Mouse (Mus musculus) liver, adult 2 months (tissue): ENCODE data around the gene Ppp1r14b. TPM values are rescaled to one million over a fixed set of nuclear protein-coding genes. Genes with fewer than 3 reads are reported as not detected.

Experiments used
- DNase-seq: peaks from one replicate; pipeline ENCODE4 v3.0.0-alpha.2; 2011; ENCODE audit warnings: low read depth, low spot score; ENCODE audit errors: extremely low read depth
- H3K27ac ChIP-seq: fragments of 200-500 bp; replicated peaks from 2 replicates; pipeline ENCODE4 v1.5.1; 2012; ENCODE audit warnings: low read depth, mild to moderate bottlenecking, control low read depth, inconsistent platforms, low read length; ENCODE audit not compliant: insufficient read depth
- H3K27me3 ChIP-seq: fragments of 200-500 bp; 2 replicates; pipeline ENCODE4 v1.6.1; 2012; ENCODE audit warnings: mild to moderate bottlenecking, moderate library complexity, low read length, inconsistent platforms; ENCODE audit not compliant: control insufficient read depth, insufficient read depth
- H3K36me3 ChIP-seq: fragments of 200-500 bp; 2 replicates; pipeline ENCODE4 v1.6.1; 2012; ENCODE audit warnings: low read length, inconsistent platforms; ENCODE audit not compliant: control insufficient read depth, insufficient read depth
- H3K4me1 ChIP-seq: fragments of 200-500 bp; 2 replicates; pipeline ENCODE4 v1.6.1; 2011; ENCODE audit warnings: low read length; ENCODE audit not compliant: control insufficient read depth, insufficient read depth
- H3K4me3 ChIP-seq: fragments of 200-500 bp; 2 replicates; pipeline ENCODE4 v1.5.1; 2011; ENCODE audit warnings: low read depth, mild to moderate bottlenecking, control low read depth, low read length, moderate library complexity; ENCODE audit not compliant: insufficient read depth
- H3K79me2 ChIP-seq: fragments of 200-500 bp; 2 replicates; pipeline ENCODE4 v1.6.1; 2012; ENCODE audit warnings: inconsistent platforms, mild to moderate bottlenecking, low read length, moderate library complexity; ENCODE audit not compliant: control insufficient read depth, insufficient read depth
- H3K9ac ChIP-seq: fragments of 200-500 bp; 2 replicates; pipeline ENCODE4 v1.6.1; 2012; ENCODE audit warnings: low read depth, mild to moderate bottlenecking, control low read depth, inconsistent platforms, low read length
- CTCF ChIP-seq: fragments of 200-500 bp; IDR thresholded peaks from 2 replicates; pipeline ENCODE4 v1.5.1; 2011; ENCODE audit warnings: low read depth, low read length, control low read depth
- POLR2A ChIP-seq: fragments of 200-500 bp; IDR thresholded peaks from 2 replicates; pipeline ENCODE4 v1.6.1; 2011; ENCODE audit warnings: low read length, control low read depth; ENCODE audit not compliant: insufficient read depth; ENCODE audit errors: extremely low read depth
- WGBS: fragments of 180-500 bp; shearing (Covaris S2); methylation state at CpG from one replicate; pipeline ENCODE4 v1.1.7; 2018; 5-methylcytosine and 5-hydroxymethylcytosine counted together
- polyA plus RNA-seq: library from polyadenylated mRNA; depleted of rRNA; stranded (reverse); fragments of >200 nt; gene quantifications from 2 replicates; pipeline ENCODE4 v1.2.3, GENCODE M21; 2012; rRNA removed
- total RNA-seq: library from RNA; depleted of rRNA; stranded (reverse); fragments of >200 nt; gene quantifications from 2 replicates; pipeline ENCODE4 v1.2.3, GENCODE M21; 2014; rRNA removed

Ppp1r14b gene
- total RNA-seq (14.0 and 24.0 TPM in 2 replicates), polyA plus RNA-seq (34.5 and 38.2 TPM in 2 replicates)

DNA sequence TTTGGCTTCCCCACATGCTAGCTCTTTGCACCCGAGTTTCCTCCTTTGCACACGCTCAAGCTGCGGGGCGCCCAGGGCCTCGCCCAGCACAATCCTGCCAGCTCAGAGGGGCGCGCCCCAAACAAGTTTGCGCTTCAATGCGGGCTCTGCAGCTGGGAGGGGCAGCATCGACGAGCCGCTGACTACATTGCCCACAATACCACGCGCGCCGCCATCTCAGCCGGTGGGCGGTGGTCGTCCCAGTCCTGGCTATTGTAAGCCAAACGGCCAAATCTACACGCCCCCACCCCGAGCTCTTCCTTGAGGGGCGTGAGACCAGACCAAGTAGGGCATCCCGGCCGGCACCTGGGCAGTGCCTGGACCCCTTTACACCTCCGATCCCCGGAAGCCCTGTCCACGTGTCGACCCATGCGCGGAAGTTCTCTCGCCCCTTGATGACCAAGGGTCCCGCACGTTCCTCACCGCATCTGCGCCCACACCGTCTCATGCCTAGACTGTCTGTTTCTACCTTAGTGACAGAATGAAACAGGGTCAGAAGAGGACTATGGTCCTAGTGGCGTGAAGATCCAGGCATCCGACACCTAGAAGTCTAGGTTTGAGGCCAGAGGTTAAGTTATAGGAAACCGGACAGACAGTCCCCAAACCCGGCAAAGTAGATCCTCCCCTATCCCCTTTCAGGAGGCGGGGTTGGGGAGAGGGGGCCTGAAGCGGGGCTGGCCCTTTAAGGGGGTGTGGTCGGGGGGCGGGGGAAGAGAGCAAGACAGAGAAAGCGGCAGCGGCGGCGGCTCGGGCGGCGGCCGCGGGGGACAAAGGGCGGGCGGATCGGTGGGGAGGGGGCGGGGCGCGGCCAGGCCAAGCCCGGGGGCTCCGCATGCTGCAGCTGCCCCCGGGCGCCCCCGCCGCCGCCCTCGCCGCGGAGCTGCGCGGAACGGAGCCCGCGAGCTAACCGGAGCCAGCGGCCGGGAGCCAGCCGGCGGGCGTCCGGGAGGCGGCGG is at the start of gene Ppp1r14b:
TSS of gene Ppp1r14b (plus strand) at position 758 of the 995 bp plus-strand sequence.
- H3K4me3 ChIP-seq = peak within 1 kb of the TSS; percentile 76
- TF ChIP-seq CTCF (no peak), POLR2A (no peak)
- DNase-seq = peak; percentile 58
- peaks cover 3% of the 10 kb centered on the region; the same call in 1 of the 2 replicates for H3K36me3 ChIP-seq
- no peaks in the 10 kb centered on the region for H3K27me3 ChIP-seq
- WGBS = 2% methylated on average over 75 of the region's 84 CpGs
- H3K4me1 ChIP-seq = peaks cover 23% of the 10 kb centered on the region
- peaks cover 8% of the 10 kb centered on the region; the same call in 1 of the 2 replicates for H3K79me2 ChIP-seq
- H3K9ac ChIP-seq = peak within 1 kb of the TSS; percentile 73
- H3K27ac ChIP-seq = peak within 1 kb of the TSS; percentile 68

DNA sequence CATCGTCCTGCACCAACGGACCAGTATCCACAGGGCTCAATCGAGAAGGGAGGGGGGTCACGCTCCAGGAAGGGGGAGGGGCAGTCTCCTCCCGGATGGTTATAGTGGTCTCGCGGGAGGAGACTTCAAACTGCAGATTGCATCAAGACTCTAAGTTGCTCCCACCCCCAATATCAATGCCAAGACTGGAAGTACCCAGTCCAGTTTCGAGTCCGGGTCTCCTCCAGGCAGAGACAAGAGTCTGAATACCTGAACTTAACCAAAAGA is 49.5 kb upstream of the Ppp1r14b start, which contains the start of gene Catsperz:
TSS of gene Catsperz (minus strand) at position 74 of the 267 bp plus-strand sequence.
- 9% methylated on average over 9 of the region's 9 CpGs for WGBS
- Histone ChIP-seq H3K27me3 (no peaks in the 10 kb centered on the region), H3K79me2 (no peaks in the 10 kb centered on the region; the same call in 1 of the 2 replicates), H3K27ac (no peak within 1 kb of the TSS), H3K4me3 (no peak within 1 kb of the TSS), H3K4me1 (peaks cover 14% of the 10 kb centered on the region; the same call in 1 of the 2 replicates), H3K9ac (no peak within 1 kb of the TSS; the same call in 1 of the 2 replicates), H3K36me3 (no peaks in the 10 kb centered on the region)
- no peak for DNase-seq
- TF ChIP-seq POLR2A = no peak
- no peak for TF ChIP-seq CTCF

- no peak overlapping the region for H3K4me3 ChIP-seq
- no peaks in the 10 kb centered on the region for H3K27me3 ChIP-seq
Observed at GRCm38 (mm10) chr19:6925611-6926329, 49.0 kb upstream of the Ppp1r14b start.

DNA sequence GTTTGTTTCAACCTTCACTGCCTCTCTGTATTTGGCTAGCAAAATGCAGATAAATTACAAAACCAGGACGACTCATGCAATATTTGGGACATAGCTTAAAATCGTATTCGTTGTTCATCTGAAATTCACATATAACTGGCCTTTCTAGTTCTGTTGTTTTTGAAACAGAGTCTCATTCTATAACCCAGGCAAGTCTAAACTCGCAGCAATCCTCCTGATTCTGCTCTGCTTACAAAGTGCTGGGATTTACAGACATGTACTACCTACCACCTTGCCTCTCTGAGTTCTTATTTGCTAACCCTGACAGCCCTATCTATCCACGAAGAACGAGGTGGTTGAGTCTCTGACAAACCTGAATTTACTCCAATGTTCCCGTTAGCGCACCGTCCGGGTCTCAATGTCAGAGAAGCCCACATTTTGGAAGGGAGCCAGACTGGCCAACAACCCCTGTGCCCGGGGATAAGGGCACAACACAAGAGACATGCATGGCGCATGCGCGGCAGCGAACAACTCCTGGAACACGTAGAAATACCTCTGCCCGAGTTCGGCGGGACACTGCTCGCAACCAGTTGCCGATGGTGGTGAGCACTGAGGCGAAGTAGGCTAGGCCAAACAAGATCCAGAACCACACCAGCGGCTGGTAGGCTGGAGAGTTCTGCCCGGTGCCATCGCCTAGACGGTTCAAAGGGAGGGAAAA is 48.1 kb upstream of the Ppp1r14b start:
- no peak overlapping the region for H3K4me3 ChIP-seq
- no peak overlapping the region for H3K27ac ChIP-seq
- 37% methylated on average over 26 of the region's 26 CpGs for WGBS
- peaks cover 11% of the 10 kb centered on the region; the same call in 1 of the 2 replicates for H3K4me1 ChIP-seq
- no peaks in the 10 kb centered on the region for H3K79me2 ChIP-seq
- H3K27me3 ChIP-seq = no peaks in the 10 kb centered on the region
- no peaks in the 10 kb centered on the region for H3K36me3 ChIP-seq
- peak; percentile 63 for DNase-seq
- TF ChIP-seq CTCF (no peak), POLR2A (no peak)
- H3K9ac ChIP-seq = no peak overlapping the region

More at GRCm38 (mm10) chr19:6925611-6926329, 49.0 kb upstream of the Ppp1r14b start:
- H3K4me1 ChIP-seq = peaks cover 11% of the 10 kb centered on the region; the same call in 1 of the 2 replicates
- no peak overlapping the region for H3K9ac ChIP-seq
- no peak overlapping the region for H3K27ac ChIP-seq
- no peaks in the 10 kb centered on the region for H3K36me3 ChIP-seq
- H3K79me2 ChIP-seq = no peaks in the 10 kb centered on the region; the same call in 1 of the 2 replicates
- TF ChIP-seq POLR2A (no peak), CTCF (no peak)
- 25% methylated on average over 38 of the region's 40 CpGs for WGBS
- DNase-seq = peak; percentile 48

- WGBS = 56% methylated on average over 9 of the region's 9 CpGs
- DNase-seq = no peak
- H3K36me3 ChIP-seq = no peaks in the 10 kb centered on the region
- H3K27ac ChIP-seq = no peak overlapping the region
- no peaks in the 10 kb centered on the region for H3K27me3 ChIP-seq
- H3K9ac ChIP-seq = no peak overlapping the region
- no peaks in the 10 kb centered on the region for H3K79me2 ChIP-seq
- H3K4me1 ChIP-seq = peaks cover 9% of the 10 kb centered on the region
- no peak overlapping the region for H3K4me3 ChIP-seq
- no peak for TF ChIP-seq CTCF
- TF ChIP-seq POLR2A = no peak
Observed at GRCm38 (mm10) chr19:6928080-6928479, 46.7 kb upstream of the Ppp1r14b start.
